Mouse (Mus musculus) midbrain, embryonic 13.5 days (tissue): ENCODE data around the gene Chat. TPM values are rescaled to one million over a fixed set of nuclear protein-coding genes. Genes with fewer than 3 reads are reported as not detected.
A peak's percentile ranks its signal among the peaks of the same experiment; 100 is the strongest.
"Not testable (repeated sequence)": the region's sequence is repeated elsewhere in the genome, so short reads cannot be mapped to it uniquely, and the experiment has no call there.

Experiments used
- ATAC-seq: fragments of 200-750 bp; cut with Nextera tagmentation; 2 replicates; pipeline ENCODE4 v1.8.0; 2017; ENCODE audit warnings: mild to moderate bottlenecking, moderate TSS enrichment, moderate library complexity
- H3K27ac ChIP-seq: fragments of 300-500 bp; sonication (generic); 2 replicates; pipeline ENCODE4 v1.5.1; 2015; ENCODE audit warnings: inconsistent platforms, mild to moderate bottlenecking, moderate library complexity
- H3K27me3 ChIP-seq: fragments of 300-500 bp; sonication (generic); 2 replicates; pipeline ENCODE4 v1.6.1; 2015; ENCODE audit warnings: mild to moderate bottlenecking, inconsistent platforms
- H3K36me3 ChIP-seq: fragments of 300-500 bp; sonication (generic); 2 replicates; pipeline ENCODE4 v1.6.1; 2015; ENCODE audit warnings: mild to moderate bottlenecking, inconsistent platforms
- H3K4me1 ChIP-seq: fragments of 300-500 bp; sonication (generic); replicated peaks from 2 replicates; pipeline ENCODE4 v1.6.1; 2015; ENCODE audit warnings: inconsistent platforms
- H3K4me2 ChIP-seq: fragments of 300-500 bp; sonication (generic); replicated peaks from 2 replicates; pipeline ENCODE4 v1.6.1; 2015; ENCODE audit warnings: moderate library complexity, mild to moderate bottlenecking, inconsistent platforms
- H3K4me3 ChIP-seq: fragments of 300-500 bp; sonication (generic); replicated peaks from 2 replicates; pipeline ENCODE4 v1.5.1; 2015; ENCODE audit warnings: mild to moderate bottlenecking, inconsistent platforms
- H3K9ac ChIP-seq: fragments of 300-500 bp; sonication (generic); replicated peaks from 2 replicates; pipeline ENCODE4 v1.6.1; 2015; ENCODE audit warnings: mild to moderate bottlenecking, inconsistent platforms
- H3K9me3 ChIP-seq: fragments of 300-500 bp; sonication (generic); 2 replicates; pipeline ENCODE4 v1.6.1; 2016; ENCODE audit warnings: mild to moderate bottlenecking, inconsistent platforms
- WGBS: fragments of 180-500 bp; shearing (Covaris S2); methylation state at CpG from one replicate; pipeline ENCODE4 v1.1.7; 2015; 5-methylcytosine and 5-hydroxymethylcytosine counted together
- polyA plus RNA-seq: library from polyadenylated mRNA; unstranded; fragments of >200 nt; fragmentation: Nextera tagmentation; extraction: Ambion mirVana; gene quantifications from 2 replicates; pipeline ENCODE4 v1.2.1, GENCODE M21; 2015

Gene Chat
- polyA plus RNA-seq, 1 experiment from 2014 or later, result 0.44 TPM

DNA sequence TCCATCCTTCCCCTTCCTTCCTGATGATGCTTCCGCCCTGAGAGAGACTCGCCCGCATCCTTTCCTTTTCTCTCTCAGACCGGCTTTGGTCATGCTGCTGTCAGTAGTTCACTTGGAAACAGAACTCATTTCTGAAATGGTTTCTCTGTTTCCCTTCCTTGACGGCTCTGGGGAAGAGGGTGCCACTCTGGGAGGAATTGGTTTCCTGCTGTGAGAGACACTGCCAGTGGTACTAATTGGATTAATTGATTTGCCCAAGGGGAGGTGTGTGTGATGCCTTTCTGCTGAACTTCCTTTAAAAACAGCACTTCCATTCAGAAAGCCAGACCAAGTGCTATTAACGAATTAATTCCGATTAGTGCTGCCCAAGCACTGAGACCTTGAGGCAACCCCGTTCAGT, 22.3 kb downstream of the Chat start:
- ATAC-seq, result no peak
- Histone ChIP-seq H3K27me3 (peaks cover 3% of the 10 kb centered on the region; the same call in 1 of the 2 replicates), H3K4me1 (peaks cover 25% of the 10 kb centered on the region), H3K9ac (no peak overlapping the region), H3K4me2 (no peak overlapping the region), H3K9me3 (no peaks in the 10 kb centered on the region), H3K27ac (no peak overlapping the region), H3K36me3 (no peaks in the 10 kb centered on the region), H3K4me3 (no peak overlapping the region)
- WGBS, result 11% methylated on average over 8 of the region's 8 CpGs

DNA sequence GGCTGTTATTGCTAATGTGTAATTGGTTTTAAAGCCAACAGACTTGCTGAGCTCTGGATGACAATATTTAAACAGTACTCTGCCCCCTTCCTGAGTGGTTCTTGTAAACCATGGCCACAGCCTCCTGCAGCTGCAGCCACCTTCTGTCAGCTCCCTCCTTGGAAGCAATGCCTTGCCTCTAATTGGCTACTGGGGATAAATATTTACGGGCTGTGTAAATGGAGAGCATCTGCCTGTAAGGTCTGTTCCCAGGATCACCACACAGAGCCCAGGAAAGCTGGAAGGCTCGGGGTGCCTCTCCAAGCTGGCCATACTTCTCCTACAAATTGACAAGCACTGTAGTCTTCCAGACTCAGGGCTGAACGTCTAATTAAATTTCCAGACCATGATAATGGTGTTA, 26.0 kb downstream of the Chat start:
- Histone ChIP-seq H3K4me3 (no peak overlapping the region), H3K27ac (0 out of 2 replicates have a peak overlapping the region, but pooled peaks have one; percentile 4), H3K27me3 (peaks cover 3% of the 10 kb centered on the region; the same call in 1 of the 2 replicates), H3K9me3 (no peaks in the 10 kb centered on the region), H3K4me1 (peaks cover 25% of the 10 kb centered on the region), H3K9ac (no peak overlapping the region), H3K4me2 (no peak overlapping the region), H3K36me3 (no peaks in the 10 kb centered on the region)
- peak; percentile 53 for ATAC-seq
- WGBS, result 38% methylated on average over 3 of the region's 3 CpGs

DNA sequence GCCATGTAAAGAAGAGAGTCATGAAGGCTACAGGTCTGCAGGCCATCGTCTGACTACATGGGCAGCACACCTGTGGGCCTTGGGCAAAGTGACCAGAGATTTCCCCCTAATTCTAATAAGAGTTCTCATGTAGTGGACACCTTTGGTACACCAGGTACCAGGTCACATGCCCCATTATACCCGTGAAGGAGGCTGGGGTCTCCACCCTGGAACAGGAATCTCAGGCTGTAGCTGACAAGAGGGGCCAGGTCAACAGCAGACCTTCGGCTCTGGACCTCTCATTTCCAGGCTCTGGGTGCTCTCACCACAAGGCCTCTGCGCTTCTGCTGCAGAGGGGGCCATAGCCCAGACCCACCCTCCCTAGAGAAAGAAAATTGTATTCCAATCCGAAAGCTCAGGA, 26.5 kb downstream of the Chat start:
- no peaks in the 10 kb centered on the region for H3K36me3 ChIP-seq
- H3K4me2 ChIP-seq, result no peak overlapping the region

DNA sequence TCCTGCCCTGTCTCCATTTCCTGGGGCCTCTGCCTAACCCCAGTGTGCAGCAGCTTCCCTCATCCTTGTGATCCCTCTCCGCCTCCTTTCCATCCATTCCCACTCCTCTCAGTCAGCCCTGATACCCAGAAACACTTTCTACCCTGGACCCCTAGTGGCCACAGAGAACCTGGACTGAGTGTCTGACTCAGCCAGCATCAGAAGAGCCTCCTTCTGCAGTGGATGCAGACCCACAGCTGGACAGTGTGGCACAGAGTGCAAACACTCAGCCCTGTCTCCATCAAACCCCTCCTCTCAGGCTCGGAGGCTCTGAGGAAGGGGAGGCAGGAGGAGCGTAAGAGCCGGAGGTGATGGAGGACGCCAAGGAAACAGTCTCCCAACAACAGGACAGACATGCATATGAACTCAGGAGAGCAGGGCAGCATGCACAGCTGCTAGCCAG, 28.4 kb downstream of the Chat start:
- WGBS, result 25% methylated on average over 5 of the region's 5 CpGs
- Histone ChIP-seq H3K27me3 (peaks cover 1% of the 10 kb centered on the region; the same call in 1 of the 2 replicates), H3K9me3 (no peaks in the 10 kb centered on the region), H3K4me1 (peaks cover 10% of the 10 kb centered on the region), H3K27ac (no peak overlapping the region), H3K4me3 (no peak overlapping the region), H3K36me3 (no peaks in the 10 kb centered on the region), H3K4me2 (no peak overlapping the region), H3K9ac (no peak overlapping the region)
- ATAC-seq, result peak; percentile 67; the same call in 1 of the 2 replicates

More for the DNA sequence above, 26.5 kb downstream of the Chat start:
- H3K27ac ChIP-seq, result 0 out of 2 replicates have a peak overlapping the region, but pooled peaks have one; percentile 4
- H3K4me1 ChIP-seq, result peaks cover 25% of the 10 kb centered on the region
- peaks cover 3% of the 10 kb centered on the region; the same call in 1 of the 2 replicates for H3K27me3 ChIP-seq
- H3K9me3 ChIP-seq, result no peaks in the 10 kb centered on the region
- no peak overlapping the region for H3K9ac ChIP-seq
- H3K4me3 ChIP-seq, result no peak overlapping the region
- peak; percentile 34; the same call in 1 of the 2 replicates for ATAC-seq
- WGBS, result 67% methylated on average over 5 of the region's 5 CpGs

DNA sequence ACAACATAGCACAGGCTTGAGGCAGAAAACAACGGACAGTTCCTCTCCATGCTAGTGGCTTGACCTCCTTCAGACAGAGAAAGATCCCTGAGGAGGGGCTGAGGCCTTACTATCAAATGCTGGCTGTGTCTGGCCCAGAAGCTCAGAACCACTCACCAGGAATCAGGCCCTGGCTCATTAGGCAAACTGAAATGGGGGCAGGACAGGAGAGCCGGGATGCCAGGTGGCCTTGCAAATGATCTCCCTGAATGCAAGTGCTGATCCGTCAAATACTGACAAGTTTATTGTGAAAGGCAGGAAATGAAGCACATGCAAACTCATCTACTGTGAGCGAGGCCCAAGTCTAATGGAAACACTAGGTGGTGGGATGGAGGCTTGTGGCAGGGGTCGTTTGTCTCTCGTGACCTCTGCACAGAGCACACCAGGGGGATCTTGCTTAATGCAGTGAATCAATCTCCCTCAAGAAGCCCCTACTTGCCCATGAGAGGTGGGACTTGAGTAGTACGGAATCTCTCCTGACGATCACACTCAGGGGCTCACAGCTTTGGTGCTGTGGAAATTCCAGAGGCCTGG, 36.7 kb downstream of the Chat start:
- WGBS, result 33% methylated on average over 8 of the region's 8 CpGs
- H3K9me3 ChIP-seq, result no peaks in the 10 kb centered on the region
- H3K36me3 ChIP-seq, result no peaks in the 10 kb centered on the region
- H3K4me2 ChIP-seq, result no peak overlapping the region
- no peak overlapping the region for H3K4me3 ChIP-seq
- no peak overlapping the region for H3K9ac ChIP-seq
- H3K27me3 ChIP-seq, result peaks cover 4% of the 10 kb centered on the region; the same call in 1 of the 2 replicates
- no peak for ATAC-seq
- H3K4me1 ChIP-seq, result no peaks in the 10 kb centered on the region
- no peak overlapping the region for H3K27ac ChIP-seq

DNA sequence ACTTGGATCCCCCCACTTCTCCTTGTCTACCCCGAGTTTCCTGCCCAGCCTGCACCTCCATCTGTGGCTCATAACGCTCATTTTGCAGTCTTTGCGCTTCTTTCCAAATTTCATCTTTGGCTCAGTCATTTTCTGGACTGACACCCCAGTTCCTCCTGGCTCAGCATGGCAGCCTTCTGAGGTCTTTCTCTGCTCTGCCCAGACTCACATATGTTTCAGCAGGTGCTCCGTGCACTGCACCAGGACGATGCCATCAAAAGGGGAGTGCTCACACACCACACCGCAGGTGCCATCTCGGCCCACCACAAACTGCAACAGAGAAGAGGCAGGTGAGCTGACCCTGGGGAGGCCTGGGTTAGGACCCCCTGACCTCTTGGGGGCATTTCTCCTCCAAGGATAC, 41.8 kb downstream of the Chat start:
- Histone ChIP-seq H3K4me1 (no peaks in the 10 kb centered on the region), H3K4me3 (no peak overlapping the region), H3K36me3 (no peaks in the 10 kb centered on the region), H3K4me2 (no peak overlapping the region), H3K9ac (no peak overlapping the region), H3K27me3 (peaks cover 4% of the 10 kb centered on the region; the same call in 1 of the 2 replicates), H3K27ac (no peak overlapping the region), H3K9me3 (no peaks in the 10 kb centered on the region)
- ATAC-seq, result no peak
- WGBS, result 88% methylated on average over 7 of the region's 7 CpGs

DNA sequence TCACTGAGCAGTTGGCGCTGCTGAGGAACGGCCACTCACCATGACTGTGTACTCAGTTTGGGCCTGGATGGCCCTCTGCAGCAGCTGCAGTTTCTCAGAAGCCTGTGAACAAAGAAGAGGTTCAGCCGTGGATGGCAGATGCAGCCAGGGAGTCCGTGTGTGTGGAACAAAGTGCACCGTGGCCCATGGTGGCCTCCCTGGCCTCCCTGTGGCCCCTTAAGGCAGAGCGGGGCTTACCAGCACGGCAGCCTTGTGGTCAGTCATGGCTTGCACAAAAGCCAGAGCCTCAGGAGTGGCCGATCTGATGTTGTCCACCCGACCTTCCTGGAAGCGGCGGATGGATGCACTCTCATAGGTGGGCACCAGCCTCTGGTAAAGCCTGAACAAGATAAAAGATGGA, 47.0 kb downstream of the Chat start:
- Histone ChIP-seq H3K4me1 (no peaks in the 10 kb centered on the region), H3K4me2 (no peak overlapping the region), H3K36me3 (no peaks in the 10 kb centered on the region), H3K4me3 (no peak overlapping the region), H3K27ac (no peak overlapping the region), H3K27me3 (no peaks in the 10 kb centered on the region), H3K9ac (no peak overlapping the region), H3K9me3 (peaks cover 4% of the 10 kb centered on the region; the same call in 1 of the 2 replicates)
- no peak for ATAC-seq
- 82% methylated on average over 11 of the region's 11 CpGs for WGBS

DNA sequence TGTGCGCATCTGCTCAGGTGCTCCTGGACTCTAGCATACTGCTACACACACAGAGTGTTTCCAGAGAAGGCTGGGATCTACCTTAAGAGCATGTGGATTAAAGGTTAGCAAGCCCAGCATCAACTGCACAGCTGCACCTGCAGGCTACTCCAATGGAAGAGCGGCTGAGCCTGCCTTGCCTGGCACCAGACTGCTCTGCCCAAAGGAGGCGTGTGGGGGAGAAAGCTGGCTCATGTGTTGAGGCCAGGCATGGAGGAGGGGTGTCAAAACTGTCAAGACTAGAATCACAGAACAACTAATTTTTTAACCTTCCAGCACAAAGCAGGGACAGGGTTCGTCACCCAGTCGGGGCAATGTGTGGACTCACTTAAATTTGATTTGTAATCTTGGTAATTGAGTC, 53.7 kb downstream of the Chat start:
- Histone ChIP-seq H3K4me1 (no peaks in the 10 kb centered on the region), H3K36me3 (no peaks in the 10 kb centered on the region), H3K27ac (no peak overlapping the region), H3K4me2 (no peak overlapping the region), H3K4me3 (no peak overlapping the region), H3K9ac (no peak overlapping the region), H3K27me3 (no peaks in the 10 kb centered on the region), H3K9me3 (0 out of 2 replicates have a peak, but pooled peaks cover under 1% of the 10 kb centered on the region)
- 81% methylated on average over 5 of the region's 5 CpGs for WGBS
- no peak for ATAC-seq

DNA sequence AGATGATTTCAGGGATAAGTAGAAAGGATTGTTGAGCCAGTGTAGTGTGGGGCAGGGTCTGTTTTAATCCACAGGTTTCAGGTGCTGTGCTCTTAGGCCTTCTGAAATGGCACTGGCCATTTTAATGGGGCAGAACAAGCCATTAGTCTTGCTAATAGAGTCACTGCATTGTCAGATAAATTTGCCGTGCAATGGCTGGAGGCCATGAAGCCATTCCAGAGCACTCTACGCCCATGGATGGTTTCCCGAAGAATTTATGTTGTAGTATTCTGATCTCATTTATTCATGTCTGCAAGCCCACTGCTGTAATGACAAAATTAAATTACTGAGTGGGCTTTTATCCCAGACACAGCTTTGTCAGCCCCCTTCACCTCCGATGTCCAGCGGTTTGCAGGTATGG, 55.7 kb downstream of the Chat start:
- no peaks in the 10 kb centered on the region for H3K9me3 ChIP-seq
- no peak overlapping the region for H3K4me2 ChIP-seq
- H3K27me3 ChIP-seq, result no peaks in the 10 kb centered on the region
- 76% methylated on average over 5 of the region's 5 CpGs for whole genome bisulfite sequencing
- ATAC-seq, result no peak
- H3K4me3 ChIP-seq, result no peak overlapping the region
- no peak overlapping the region for H3K27ac ChIP-seq
- H3K4me1 ChIP-seq, result no peaks in the 10 kb centered on the region
- H3K9ac ChIP-seq, result no peak overlapping the region
- no peaks in the 10 kb centered on the region for H3K36me3 ChIP-seq

DNA sequence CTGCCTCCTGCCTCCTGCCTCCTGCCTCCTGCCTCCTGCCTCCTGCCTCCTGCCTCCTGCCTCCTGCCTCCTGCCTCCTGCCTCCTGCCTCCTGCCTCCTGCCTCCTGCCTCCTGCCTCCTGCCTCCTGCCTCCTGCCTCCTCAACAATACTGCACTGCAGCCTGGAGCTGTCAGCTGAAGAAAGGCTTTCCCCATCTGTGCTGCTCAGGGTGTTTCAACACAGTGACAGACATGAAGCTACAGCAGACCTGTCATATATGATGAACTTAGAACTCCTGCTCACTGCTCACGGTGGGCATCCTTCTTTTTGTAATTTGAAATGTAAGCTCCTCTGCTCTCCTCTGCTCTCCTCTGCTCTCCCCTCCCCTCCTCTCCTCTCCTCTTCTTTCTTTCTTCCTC, 60.4 kb downstream of the Chat start:
- H3K9ac ChIP-seq, H3K27ac ChIP-seq, H3K4me1 ChIP-seq, ATAC-seq, H3K9me3 ChIP-seq, H3K36me3 ChIP-seq, H3K4me2 ChIP-seq, H3K4me3 ChIP-seq, H3K27me3 ChIP-seq: not testable (repeated sequence)
- 52% methylated on average over 1 of the region's 1 CpGs for WGBS

DNA sequence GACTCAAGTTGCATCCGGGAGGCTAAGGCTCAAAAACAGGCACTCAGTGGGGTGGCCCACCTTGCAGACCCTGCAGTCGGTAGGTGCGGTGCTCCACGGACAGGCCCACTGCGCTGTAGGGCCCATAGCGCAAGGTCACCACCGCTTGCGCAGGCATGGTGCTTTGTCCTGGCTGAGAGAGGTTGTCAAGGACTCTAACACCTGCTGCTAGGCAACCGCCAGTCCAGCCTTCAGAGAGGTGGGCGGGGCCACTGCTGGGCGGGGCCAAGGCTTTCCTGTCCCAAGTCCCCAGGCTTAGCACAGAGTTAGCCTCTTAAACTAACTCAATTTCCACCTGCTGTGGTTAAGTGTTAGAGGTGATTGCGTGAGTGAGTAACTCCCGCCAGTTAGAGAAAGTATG, 77.6 kb downstream of the Chat start, which contains the start of gene 1700024G13Rik:
TSS of gene 1700024G13Rik (minus strand) at position 196 of the 400 bp plus-strand sequence.
- H3K4me3 ChIP-seq, result no peak within 1 kb of the TSS
- 0% methylated on average over 13 of the region's 13 CpGs for WGBS
- no peak within 1 kb of the TSS for H3K9ac ChIP-seq
- H3K4me2 ChIP-seq, result peak within 1 kb of the TSS; percentile 41
- H3K4me1 ChIP-seq, result peaks cover 6% of the 10 kb centered on the region
- H3K27ac ChIP-seq, result no peak within 1 kb of the TSS
- no peaks in the 10 kb centered on the region for H3K27me3 ChIP-seq
- H3K9me3 ChIP-seq, result no peaks in the 10 kb centered on the region; the same call in 1 of the 2 replicates
- peak; percentile 79 for ATAC-seq
- no peaks in the 10 kb centered on the region for H3K36me3 ChIP-seq

DNA sequence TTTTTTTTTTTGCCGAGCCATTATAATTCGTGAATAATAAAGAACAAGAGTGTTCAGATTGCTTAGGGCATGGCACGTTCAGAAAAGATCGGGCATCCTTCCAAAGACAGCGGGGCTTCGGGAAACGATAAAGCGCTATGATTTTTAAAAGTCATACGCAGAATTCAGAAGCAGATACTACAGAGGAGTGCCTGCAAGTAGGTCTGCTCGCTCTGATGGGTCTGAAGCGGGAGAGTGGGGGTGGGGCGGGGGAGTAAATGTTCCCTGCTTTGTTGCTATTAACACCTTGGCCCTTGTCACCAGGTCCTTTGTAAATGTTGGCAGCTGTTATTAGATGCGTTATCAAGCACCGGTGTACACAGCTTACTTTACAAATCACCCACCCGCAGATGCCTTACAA, 84.2 kb downstream of the Chat start:
- Histone ChIP-seq H3K4me1 (peaks cover 25% of the 10 kb centered on the region), H3K9me3 (no peaks in the 10 kb centered on the region), H3K27ac (no peak overlapping the region), H3K36me3 (no peaks in the 10 kb centered on the region), H3K27me3 (peaks cover 15% of the 10 kb centered on the region; the same call in 1 of the 2 replicates), H3K4me3 (no peak overlapping the region), H3K9ac (no peak overlapping the region), H3K4me2 (no peak overlapping the region)
- no peak for ATAC-seq
- WGBS, result 58% methylated on average over 15 of the region's 15 CpGs

DNA sequence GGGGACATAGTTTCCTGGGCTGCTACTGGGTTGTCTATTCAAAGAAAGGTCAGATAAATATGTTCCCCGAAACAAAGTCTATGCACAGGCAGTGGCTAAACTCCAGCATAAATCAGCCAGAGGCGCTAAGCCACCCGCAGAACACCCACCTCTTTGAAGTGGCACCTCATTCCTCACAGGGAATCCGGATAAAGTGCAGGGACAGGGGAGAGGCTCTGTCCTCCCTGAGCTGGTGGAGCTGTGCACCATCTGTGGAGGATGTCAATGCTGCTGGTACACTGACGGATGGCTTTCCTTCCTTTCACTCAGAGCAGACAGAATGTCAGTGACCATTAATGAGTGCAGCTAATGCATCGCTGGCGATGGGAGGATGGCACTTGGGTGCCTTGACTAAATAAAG, 84.7 kb downstream of the Chat start:
- H3K4me1 ChIP-seq, result peaks cover 25% of the 10 kb centered on the region
- no peak overlapping the region for H3K4me3 ChIP-seq
- no peaks in the 10 kb centered on the region for H3K36me3 ChIP-seq
- H3K9me3 ChIP-seq, result no peaks in the 10 kb centered on the region
- H3K27me3 ChIP-seq, result peaks cover 15% of the 10 kb centered on the region; the same call in 1 of the 2 replicates
- no peak overlapping the region for H3K27ac ChIP-seq
- H3K9ac ChIP-seq, result no peak overlapping the region
- no peak overlapping the region for H3K4me2 ChIP-seq
- ATAC-seq, result no peak
- WGBS, result 33% methylated on average over 7 of the region's 7 CpGs
